Mouse (Mus musculus): ENCODE measurements around the gene Cxcr3.

DNA sequence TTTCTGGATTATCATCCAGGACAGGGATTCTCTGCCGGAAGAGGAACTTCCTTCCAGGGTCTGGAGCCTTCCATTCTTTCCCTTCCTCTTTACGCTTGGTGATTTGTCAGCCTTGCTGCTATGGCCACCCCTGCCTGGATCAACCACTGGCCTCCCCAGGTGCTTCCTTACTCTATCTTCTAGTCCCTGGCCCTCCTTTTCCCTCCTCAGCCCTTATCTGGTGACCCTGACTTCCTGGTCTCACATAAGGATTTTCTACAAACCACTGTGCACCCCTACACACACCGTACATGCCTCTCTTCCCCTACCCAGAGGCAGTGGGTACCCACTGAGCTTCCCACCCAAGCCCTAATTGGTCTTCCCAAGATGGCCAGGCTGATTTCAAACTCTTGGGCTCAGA, 781 bp downstream of the Cxcr3 start:
- TF ChIP-seq HCFC1 (IDR thresholded peaks at IDR 0.05; ENCODE audit: low read depth, low read length) (no peak), CTCF (conservative IDR thresholded peaks at IDR 0.05 in 1 of 2, IDR thresholded peaks at IDR 0.05 in 1 of 2; ENCODE audit: low read depth in 2 of 2, low read length in 2 of 2) (no peak), CHD2 (IDR thresholded peaks at IDR 0.05; ENCODE audit: low read length) (no peak), SMC3 (IDR thresholded peaks at IDR 0.05; ENCODE audit: low read depth, low read length) (no peak), MXI1 (IDR thresholded peaks at IDR 0.05; ENCODE audit: low read depth, low read length) (no peak), MEF2A (IDR thresholded peaks at IDR 0.05; ENCODE audit: borderline replicate concordance, low read depth, low read length) (no peak), EP300 (IDR thresholded peaks at IDR 0.05; ENCODE audit: low read length) (no peak), KAT2A (IDR thresholded peaks at IDR 0.05; ENCODE audit: insufficient replicate concordance, low read length) (no peak), MYC (IDR thresholded peaks at IDR 0.05; ENCODE audit: low read depth, low read length) (no peak), POLR2A (IDR thresholded peaks at IDR 0.05; ENCODE audit: low read depth, low read length) (no peak)
